Mouse (Mus musculus): Measurements from ENCODE around the gene Cacna2d3.

GRCm38 (mm10) chr14:28979230-28979629 lies 742.4 kb downstream of the Cacna2d3 start:
- no peak for TF ChIP-seq CTCF (IDR thresholded peaks at IDR 0.05; ENCODE audit: low read depth, low read length)
- TF ChIP-seq GATA1 (IDR thresholded peaks at IDR 0.05; ENCODE audit: borderline replicate concordance, low read length), result no peak
- no peak for TF ChIP-seq POLR2AphosphoS5 (IDR thresholded peaks at IDR 0.05; ENCODE audit: insufficient replicate concordance, low read depth, low read length)
- no peak for TF ChIP-seq TAL1 (conservative IDR thresholded peaks at IDR 0.05; ENCODE audit: low read depth, low read length)
- no peak for TF ChIP-seq GATA2 (IDR thresholded peaks at IDR 0.05; ENCODE audit: borderline replicate concordance, low read depth, low read length)

All from G1E (cell line).